ENCODE assay signal across 24 mouse cellular contexts in the genomic region with DNA sequence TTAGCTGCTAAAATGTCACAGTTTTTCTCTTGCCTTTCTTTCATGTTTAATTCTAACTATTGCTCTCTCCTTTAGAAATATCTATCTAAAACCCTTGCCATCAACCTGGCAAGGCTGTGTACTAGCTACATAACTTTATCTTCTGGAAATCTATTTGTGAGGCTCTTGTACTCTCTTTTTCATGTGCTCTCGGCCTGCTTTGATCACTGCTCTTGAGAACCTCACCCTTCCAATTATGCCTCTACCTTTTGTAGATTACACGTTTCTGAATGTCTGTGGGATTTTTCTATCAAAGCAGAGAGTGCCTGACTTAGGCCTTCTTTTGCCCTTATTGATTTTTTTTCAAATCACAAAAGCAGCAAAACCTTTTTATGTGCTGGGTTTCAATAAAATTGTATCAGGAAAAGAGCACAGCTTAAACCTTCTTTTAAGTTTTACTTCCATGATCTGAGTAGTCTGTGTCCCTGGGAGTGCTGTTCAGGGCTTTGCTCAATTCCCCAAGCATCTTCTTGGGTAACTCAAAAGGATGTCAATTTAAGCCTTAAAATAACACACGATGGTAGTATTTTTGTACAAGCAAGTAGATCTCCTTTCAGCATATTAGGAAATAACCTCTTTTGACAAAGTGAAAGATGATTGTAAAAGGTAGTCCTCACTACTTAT.
"Had no signal": no experiment of that assay in that cellular context is flagged by ENCODE, and none has a peak within 500 bp of the region (broad histone marks: within the 10 kb centered on the region; RNA-seq: fewer than 3 reads in every experiment).

No protein-coding gene starts in this region.

- H3K27me3 ChIP-seq: heart, embryonic 13.5 days; heart, embryonic 15.5 days; hindbrain, embryonic 13.5 days; intestine, embryonic 15.5 days; limb, embryonic 12.5 days had no signal

- H3K9me3 ChIP-seq: heart, embryonic 13.5 days; heart, embryonic 15.5 days; hindbrain, embryonic 13.5 days; intestine, embryonic 15.5 days; limb, embryonic 10.5 days; limb, embryonic 12.5 days had no signal

- DNase-seq: gastrocnemius, postnatal 14 days; gastrocnemius, postnatal 36 days; heart, adult 11 months; heart, adult 2 months; heart, postnatal 14 days; heart, postnatal 36 days; kidney, adult 18-20 months; kidney, adult 8-10 months; kidney, postnatal 10 days; kidney, postnatal 25 days; kidney, postnatal 4 days; liver had no signal

- ATAC-seq: hindbrain, embryonic 16.5 days; inflammation-experienced regulatory T-cells, adult 6 months; intestine, embryonic 15.5 days; intestine, postnatal 0 days had no signal

- H3K36me3 ChIP-seq: heart, embryonic 13.5 days; heart, embryonic 15.5 days; hindbrain, embryonic 13.5 days; intestine, embryonic 15.5 days; limb, embryonic 10.5 days; limb, embryonic 12.5 days had no signal

- H3K27ac ChIP-seq: heart, adult 2 months; heart, embryonic 13.5 days; heart, embryonic 15.5 days; hindbrain, embryonic 13.5 days; intestine, embryonic 15.5 days; layer of hippocampus, adult 2 months; limb, embryonic 10.5 days; limb, embryonic 12.5 days had no signal

- H3K4me1 ChIP-seq: heart, embryonic 13.5 days; heart, embryonic 15.5 days; hindbrain, embryonic 13.5 days; intestine, embryonic 15.5 days; limb, embryonic 10.5 days; limb, embryonic 12.5 days had no signal

- H3K9ac ChIP-seq: heart, embryonic 13.5 days; heart, embryonic 15.5 days; hindbrain, embryonic 13.5 days; intestine, embryonic 15.5 days; limb, embryonic 12.5 days had no signal

- H3K4me2 ChIP-seq: heart, embryonic 11.5 days; heart, embryonic 13.5 days; heart, embryonic 15.5 days; hindbrain, embryonic 13.5 days; intestine, embryonic 15.5 days; limb, embryonic 12.5 days; liver, embryonic 11.5 days had no signal

- H3K4me3 ChIP-seq: heart, adult 2 months; heart, embryonic 13.5 days; heart, embryonic 15.5 days; hindbrain, embryonic 13.5 days; intestine, embryonic 15.5 days; layer of hippocampus, adult 2 months; limb, embryonic 10.5 days; limb, embryonic 12.5 days had no signal
